ENCODE assay signal across 8 mouse cellular contexts in genomic region chr10:81605666-81605973, GRCm38 (mm10). TPM values are rescaled to one million over a fixed set of nuclear protein-coding genes. Genes with fewer than 3 reads are reported as not detected.
DNase-seq lines count a peak whose midpoint lies in the region; ATAC-seq and TF ChIP-seq lines count a peak whose summit lies in the region.

No protein-coding gene starts in this region.

- peak; percentile 5; the same call in 1 of the 2 replicates for ATAC-seq in lung, embryonic 14.5 days (ENCODE audit: insufficient read depth)
- no peak for ATAC-seq in embryonic facial prominence, embryonic 15.5 days (ENCODE audit: insufficient number of reproducible peaks, low FRiP score, low TSS enrichment, low read depth)
- ATAC-seq in intestine, embryonic 15.5 days = peak; percentile 2; the same call in 1 of the 2 replicates
- ATAC-seq in neural tube, embryonic 13.5 days (ENCODE audit: low read depth) = peak; percentile 25
- ATAC-seq in granulocyte monocyte progenitor cell, adult 5-6 weeks (replicated peaks; ENCODE audit: poor library complexity, severe bottlenecking) = no peak
- ATAC-seq in CD4-positive, CD25-positive, alpha-beta regulatory T cell, adult 4 months = no peak

- peak overlapping the region; percentile 89 for H3K4me2 ChIP-seq in lung, embryonic 14.5 days
- peak overlapping the region; percentile 60 for H3K4me2 ChIP-seq in embryonic facial prominence, embryonic 15.5 days (replicated peaks)
- peak overlapping the region; percentile 64 for H3K4me2 ChIP-seq in intestine, embryonic 15.5 days (replicated peaks)
- H3K4me2 ChIP-seq in neural tube, embryonic 13.5 days = peak overlapping the region; percentile 59

- DNase-seq in lung, embryonic 14.5 days = no peak
- no peak for DNase-seq in lung, adult 18-20 months
- no peak for DNase-seq in cerebellum, adult 8-10 months

- H3K4me1 ChIP-seq in lung, embryonic 14.5 days (ENCODE audit: insufficient read depth) = peaks cover 5% of the 10 kb centered on the region
- H3K4me1 ChIP-seq in embryonic facial prominence, embryonic 15.5 days = peaks cover 44% of the 10 kb centered on the region
- peaks cover 24% of the 10 kb centered on the region for H3K4me1 ChIP-seq in intestine, embryonic 15.5 days (replicated peaks)
- H3K4me1 ChIP-seq in neural tube, embryonic 13.5 days (replicated peaks) = peaks cover 45% of the 10 kb centered on the region

- no peaks in the 10 kb centered on the region for H3K9me3 ChIP-seq in lung, embryonic 14.5 days (ENCODE audit: low read depth, low read length)
- H3K9me3 ChIP-seq in embryonic facial prominence, embryonic 15.5 days (replicated peaks) = 0 out of 2 replicates have a peak, but pooled peaks cover 3% of the 10 kb centered on the region
- H3K9me3 ChIP-seq in intestine, embryonic 15.5 days = no peaks in the 10 kb centered on the region
- no peaks in the 10 kb centered on the region for H3K9me3 ChIP-seq in neural tube, embryonic 13.5 days

- peak overlapping the region; percentile 49 for H3K9ac ChIP-seq in lung, embryonic 14.5 days
- H3K9ac ChIP-seq in embryonic facial prominence, embryonic 15.5 days = 0 out of 2 replicates have a peak overlapping the region, but pooled peaks have one; percentile 7
- peak overlapping the region; percentile 17; the same call in 1 of the 2 replicates for H3K9ac ChIP-seq in intestine, embryonic 15.5 days
- H3K9ac ChIP-seq in neural tube, embryonic 13.5 days = peak overlapping the region; percentile 62

- H3K27me3 ChIP-seq in lung, embryonic 14.5 days (ENCODE audit: insufficient read depth, low read length) = no peaks in the 10 kb centered on the region
- H3K27me3 ChIP-seq in embryonic facial prominence, embryonic 15.5 days = no peaks in the 10 kb centered on the region
- no peaks in the 10 kb centered on the region for H3K27me3 ChIP-seq in intestine, embryonic 15.5 days (replicated peaks)
- H3K27me3 ChIP-seq in neural tube, embryonic 13.5 days = peaks cover 6% of the 10 kb centered on the region; the same call in 1 of the 2 replicates

- 2% methylated on average over 14 of the region's 14 CpGs for WGBS in lung, embryonic 14.5 days
- WGBS in embryonic facial prominence, embryonic 15.5 days = 2% methylated on average over 14 of the region's 14 CpGs
- WGBS in intestine, embryonic 15.5 days = 2% methylated on average over 14 of the region's 14 CpGs
- 5% methylated on average over 14 of the region's 14 CpGs for WGBS in neural tube, embryonic 13.5 days

- H3K4me3 ChIP-seq in lung, embryonic 14.5 days (ENCODE audit: low read depth, low read length) = peak overlapping the region; percentile 56
- peak overlapping the region; percentile 60 for H3K4me3 ChIP-seq in embryonic facial prominence, embryonic 15.5 days (replicated peaks)
- peak overlapping the region; percentile 37 for H3K4me3 ChIP-seq in intestine, embryonic 15.5 days (replicated peaks)
- peak overlapping the region; percentile 36 for H3K4me3 ChIP-seq in neural tube, embryonic 13.5 days

- H3K27ac ChIP-seq in lung, embryonic 14.5 days (ENCODE audit: low read depth) = peak overlapping the region; percentile 90
- H3K27ac ChIP-seq in embryonic facial prominence, embryonic 15.5 days (replicated peaks) = peak overlapping the region; percentile 93
- H3K27ac ChIP-seq in intestine, embryonic 15.5 days = peak overlapping the region; percentile 92
- H3K27ac ChIP-seq in neural tube, embryonic 13.5 days (replicated peaks) = peak overlapping the region; percentile 91

- no peak for TF ChIP-seq CTCF in lung, embryonic 14.5 days (IDR thresholded peaks at IDR 0.05; ENCODE audit: low read depth)

- no peaks in the 10 kb centered on the region for H3K36me3 ChIP-seq in lung, embryonic 14.5 days (ENCODE audit: insufficient read depth)
- peaks cover 7% of the 10 kb centered on the region; the same call in 1 of the 2 replicates for H3K36me3 ChIP-seq in embryonic facial prominence, embryonic 15.5 days
- H3K36me3 ChIP-seq in intestine, embryonic 15.5 days = no peaks in the 10 kb centered on the region
- H3K36me3 ChIP-seq in neural tube, embryonic 13.5 days = 0 out of 2 replicates have a peak, but pooled peaks cover 3% of the 10 kb centered on the region

RNA-seq across cellular contexts. Expression of gene BC025920, which starts 0.5 kb away (rescaled TPM):
- polyA plus RNA-seq in lung, embryonic 14.5 days (2014; fragmentation: Nextera tagmentation; extraction: Ambion mirVana) = 0.58 and 0.61 TPM in 2 replicates
- 0.84 and 1.3 TPM in 2 replicates for polyA plus RNA-seq in embryonic facial prominence, embryonic 15.5 days (2015; fragmentation: Nextera tagmentation; extraction: Ambion mirVana)
- 0.85 and 1.00 TPM in 2 replicates for polyA plus RNA-seq in intestine, embryonic 15.5 days (2015; fragmentation: Nextera tagmentation; extraction: Ambion mirVana)
- 2.5 and 3.3 TPM in 2 replicates for polyA plus RNA-seq in neural tube, embryonic 13.5 days (2015; fragmentation: Nextera tagmentation; extraction: Ambion mirVana)
- 3.7 and 4.4 TPM in 2 replicates for total RNA-seq in granulocyte monocyte progenitor cell, adult 5-6 weeks (2014; fragmentation: Nextera tagmentation)
- total RNA-seq in granulocyte monocyte progenitor cell, adult 5-6 weeks (2017) = 0.26 and 1.4 TPM in 2 replicates
- polyA plus RNA-seq in CD4-positive, CD25-positive, alpha-beta regulatory T cell, adult 4 months (2017; shearing (Covaris generic)) = 1 to 10 TPM; 3.6 to 3.8 TPM

RNA-seq across cellular contexts. Expression of gene Tle6, which starts 4.7 kb away (rescaled TPM):
- polyA plus RNA-seq in lung, embryonic 14.5 days (2014; fragmentation: Nextera tagmentation; extraction: Ambion mirVana) = 24.1 and 25.2 TPM in 2 replicates
- polyA plus RNA-seq in embryonic facial prominence, embryonic 15.5 days (2015; fragmentation: Nextera tagmentation; extraction: Ambion mirVana) = 16.4 and 19.6 TPM in 2 replicates
- 19.9 and 26.0 TPM in 2 replicates for polyA plus RNA-seq in intestine, embryonic 15.5 days (2015; fragmentation: Nextera tagmentation; extraction: Ambion mirVana)
- polyA plus RNA-seq in neural tube, embryonic 13.5 days (2015; fragmentation: Nextera tagmentation; extraction: Ambion mirVana) = 4.9 and 6.2 TPM in 2 replicates
- total RNA-seq in granulocyte monocyte progenitor cell, adult 5-6 weeks (2014; fragmentation: Nextera tagmentation) = 22.2 and 26.0 TPM in 2 replicates
- 4.9 and 7.9 TPM in 2 replicates for total RNA-seq in granulocyte monocyte progenitor cell, adult 5-6 weeks (2017)
- 1 to 10 TPM in 1 of 2 experiments, not detected in 1; 2.8 TPM for polyA plus RNA-seq in CD4-positive, CD25-positive, alpha-beta regulatory T cell, adult 4 months (2017; shearing (Covaris generic))

RNA-seq across cellular contexts. Expression of gene Sirt6, which starts 22.0 kb away (rescaled TPM):
- polyA plus RNA-seq in lung, embryonic 14.5 days (2014; fragmentation: Nextera tagmentation; extraction: Ambion mirVana) = 35.8 and 39.3 TPM in 2 replicates
- polyA plus RNA-seq in embryonic facial prominence, embryonic 15.5 days (2015; fragmentation: Nextera tagmentation; extraction: Ambion mirVana) = 40.5 and 41.0 TPM in 2 replicates
- 28.9 and 33.3 TPM in 2 replicates for polyA plus RNA-seq in intestine, embryonic 15.5 days (2015; fragmentation: Nextera tagmentation; extraction: Ambion mirVana)
- 56.2 and 57.6 TPM in 2 replicates for polyA plus RNA-seq in neural tube, embryonic 13.5 days (2015; fragmentation: Nextera tagmentation; extraction: Ambion mirVana)
- total RNA-seq in granulocyte monocyte progenitor cell, adult 5-6 weeks (2014; fragmentation: Nextera tagmentation) = 8.3 and 12.6 TPM in 2 replicates
- total RNA-seq in granulocyte monocyte progenitor cell, adult 5-6 weeks (2017) = 5.3 and 6.2 TPM in 2 replicates
- 10 to 100 TPM; 24.1 to 26.8 TPM for polyA plus RNA-seq in CD4-positive, CD25-positive, alpha-beta regulatory T cell, adult 4 months (2017; shearing (Covaris generic))

RNA-seq across cellular contexts. Expression of gene Ankrd24, which starts 22.7 kb away (rescaled TPM):
- 6.1 and 7.3 TPM in 2 replicates for polyA plus RNA-seq in lung, embryonic 14.5 days (2014; fragmentation: Nextera tagmentation; extraction: Ambion mirVana)
- 14.5 and 15.0 TPM in 2 replicates for polyA plus RNA-seq in embryonic facial prominence, embryonic 15.5 days (2015; fragmentation: Nextera tagmentation; extraction: Ambion mirVana)
- 8.4 and 9.8 TPM in 2 replicates for polyA plus RNA-seq in intestine, embryonic 15.5 days (2015; fragmentation: Nextera tagmentation; extraction: Ambion mirVana)
- 10.6 and 11.8 TPM in 2 replicates for polyA plus RNA-seq in neural tube, embryonic 13.5 days (2015; fragmentation: Nextera tagmentation; extraction: Ambion mirVana)
- 7.6 and 9.2 TPM in 2 replicates for total RNA-seq in granulocyte monocyte progenitor cell, adult 5-6 weeks (2014; fragmentation: Nextera tagmentation)
- total RNA-seq in granulocyte monocyte progenitor cell, adult 5-6 weeks (2017) = 7.5 and 8.3 TPM in 2 replicates
- 1 to 10 TPM; 1.2 to 3.8 TPM for polyA plus RNA-seq in CD4-positive, CD25-positive, alpha-beta regulatory T cell, adult 4 months (2017; shearing (Covaris generic))

RNA-seq across cellular contexts. Expression of gene Tle2, which starts 31.3 kb away (rescaled TPM):
- polyA plus RNA-seq in lung, embryonic 14.5 days (2014; fragmentation: Nextera tagmentation; extraction: Ambion mirVana) = 27.5 and 32.5 TPM in 2 replicates
- polyA plus RNA-seq in embryonic facial prominence, embryonic 15.5 days (2015; fragmentation: Nextera tagmentation; extraction: Ambion mirVana) = 63.1 and 73.7 TPM in 2 replicates
- 14.5 and 17.8 TPM in 2 replicates for polyA plus RNA-seq in intestine, embryonic 15.5 days (2015; fragmentation: Nextera tagmentation; extraction: Ambion mirVana)
- 31.1 and 32.9 TPM in 2 replicates for polyA plus RNA-seq in neural tube, embryonic 13.5 days (2015; fragmentation: Nextera tagmentation; extraction: Ambion mirVana)
- 4.4 and 5.0 TPM in 2 replicates for total RNA-seq in granulocyte monocyte progenitor cell, adult 5-6 weeks (2014; fragmentation: Nextera tagmentation)
- total RNA-seq in granulocyte monocyte progenitor cell, adult 5-6 weeks (2017) = 0.17 and 2.4 TPM in 2 replicates
- polyA plus RNA-seq in CD4-positive, CD25-positive, alpha-beta regulatory T cell, adult 4 months (2017; shearing (Covaris generic)) = under 1 TPM in 1 of 2 experiments, not detected in 1; 0.78 TPM

Comparison
In these comparisons a context has a peak if more than half of its experiments do, and no peak if none do; other contexts are left out.
1. ATAC-seq: peak in lung, embryonic 14.5 days (single experiment), intestine, embryonic 15.5 days (single experiment) and neural tube, embryonic 13.5 days (single experiment); none in embryonic facial prominence, embryonic 15.5 days (single experiment), granulocyte monocyte progenitor cell, adult 5-6 weeks (single experiment) and CD4-positive, CD25-positive, alpha-beta regulatory T cell, adult 4 months (single experiment).
2. H3K9ac ChIP-seq: peak in every context shown above with its lines; median percentile 62 in neural tube, embryonic 13.5 days; 49 in lung, embryonic 14.5 days; 17 in intestine, embryonic 15.5 days; 7 in embryonic facial prominence, embryonic 15.5 days.
3. Peak in every context shown above with its lines, with median percentiles within 50 percentile points of each other: H3K27ac ChIP-seq, H3K4me2 ChIP-seq and H3K4me3 ChIP-seq.